Mouse (Mus musculus): Measurements from ENCODE around the gene Gm17402. TPM values are rescaled to one million over a fixed set of nuclear protein-coding genes. Genes with fewer than 3 reads are reported as not detected.

Gm17402 gene
- polyA plus RNA-seq, 1 experiment = not detected

GRCm38 (mm10) chr3:67344599-67344998 lies 30.4 kb downstream of the Gm17402 start:
- Histone ChIP-seq H3K27me3 (ENCODE audit: control insufficient read depth, insufficient read depth, low read length) (no peaks in the 10 kb centered on the region), H3K36me3 (ENCODE audit: control insufficient read depth, insufficient read depth, low read length) (no peaks in the 10 kb centered on the region), H3K4me1 (ENCODE audit: control insufficient read depth, insufficient read depth, low read length) (no peaks in the 10 kb centered on the region), H3K4me3 (ENCODE audit: control insufficient read depth, low read depth, low read length) (no peak overlapping the region), H3K27ac (ENCODE audit: control insufficient read depth, insufficient read depth, low read depth, low read length) (no peak overlapping the region)
- TF ChIP-seq CTCF (IDR thresholded peaks at IDR 0.05; ENCODE audit: control insufficient read depth, insufficient read depth, insufficient replicate concordance, low read depth, low read length) (no peak), POLR2A (IDR thresholded peaks at IDR 0.05; ENCODE audit: control insufficient read depth, low read depth, low read length) (no peak)

GRCm38 (mm10) chr3:67343004-67343662 lies 31.8 kb downstream of the Gm17402 start:
- TF ChIP-seq CTCF (IDR thresholded peaks at IDR 0.05; ENCODE audit: control insufficient read depth, insufficient read depth, insufficient replicate concordance, low read depth, low read length) (no peak), POLR2A (IDR thresholded peaks at IDR 0.05; ENCODE audit: control insufficient read depth, low read depth, low read length) (no peak)

GRCm38 (mm10) chr3:67340921-67341320 lies 34.0 kb downstream of the Gm17402 start:
- TF ChIP-seq CTCF (IDR thresholded peaks at IDR 0.05; ENCODE audit: control insufficient read depth, insufficient read depth, insufficient replicate concordance, low read depth, low read length) (no peak), POLR2A (IDR thresholded peaks at IDR 0.05; ENCODE audit: control insufficient read depth, low read depth, low read length) (no peak)
- Histone ChIP-seq H3K36me3 (ENCODE audit: control insufficient read depth, insufficient read depth, low read length) (no peaks in the 10 kb centered on the region), H3K27me3 (ENCODE audit: control insufficient read depth, insufficient read depth, low read length) (no peaks in the 10 kb centered on the region), H3K4me1 (ENCODE audit: control insufficient read depth, insufficient read depth, low read length) (no peaks in the 10 kb centered on the region), H3K4me3 (ENCODE audit: control insufficient read depth, low read depth, low read length) (no peak overlapping the region), H3K27ac (ENCODE audit: control insufficient read depth, insufficient read depth, low read depth, low read length) (no peak overlapping the region)

More at GRCm38 (mm10) chr3:67343004-67343662, 31.8 kb downstream of the Gm17402 start:
- Histone ChIP-seq H3K4me3 (ENCODE audit: control insufficient read depth, low read depth, low read length) (no peak overlapping the region), H3K27me3 (ENCODE audit: control insufficient read depth, insufficient read depth, low read length) (no peaks in the 10 kb centered on the region), H3K36me3 (ENCODE audit: control insufficient read depth, insufficient read depth, low read length) (no peaks in the 10 kb centered on the region), H3K27ac (ENCODE audit: control insufficient read depth, insufficient read depth, low read depth, low read length) (no peak overlapping the region), H3K4me1 (ENCODE audit: control insufficient read depth, insufficient read depth, low read length) (no peaks in the 10 kb centered on the region)

- TF ChIP-seq CTCF (IDR thresholded peaks at IDR 0.05; ENCODE audit: control insufficient read depth, insufficient read depth, insufficient replicate concordance, low read depth, low read length) (no peak), POLR2A (IDR thresholded peaks at IDR 0.05; ENCODE audit: control insufficient read depth, low read depth, low read length) (no peak)
- H3K27ac ChIP-seq (ENCODE audit: control insufficient read depth, insufficient read depth, low read depth, low read length) = no peak overlapping the region
- no peaks in the 10 kb centered on the region for H3K4me1 ChIP-seq (ENCODE audit: control insufficient read depth, insufficient read depth, low read length)
- H3K27me3 ChIP-seq (ENCODE audit: control insufficient read depth, insufficient read depth, low read length) = no peaks in the 10 kb centered on the region
- no peak overlapping the region for H3K4me3 ChIP-seq (ENCODE audit: control insufficient read depth, low read depth, low read length)
- no peaks in the 10 kb centered on the region for H3K36me3 ChIP-seq (ENCODE audit: control insufficient read depth, insufficient read depth, low read length)
These were observed 35.4 kb downstream of the Gm17402 start for GRCm38 (mm10) chr3:67339558-67339957.

DNA sequence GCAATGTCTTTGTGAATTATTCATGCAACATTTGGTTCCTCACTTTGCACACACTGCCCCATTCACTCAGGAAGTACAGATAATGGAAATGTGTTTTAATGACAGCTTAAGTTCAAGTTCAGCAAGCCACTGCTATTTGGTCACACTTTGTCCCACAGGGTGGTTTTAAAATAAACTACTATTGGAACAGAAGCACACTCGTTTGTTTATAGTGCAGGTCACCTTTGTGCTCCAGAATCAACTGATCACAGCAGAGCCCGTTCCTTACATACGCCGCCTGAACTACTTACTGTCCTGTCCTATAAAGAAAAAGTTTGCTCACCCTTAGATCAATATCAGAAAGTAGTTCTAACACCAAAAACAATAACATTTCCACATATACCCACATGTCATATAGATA lies 52.5 kb downstream of the Gm17402 start:
- Histone ChIP-seq H3K36me3 (ENCODE audit: control insufficient read depth, insufficient read depth, low read length) (no peaks in the 10 kb centered on the region), H3K4me1 (ENCODE audit: control insufficient read depth, insufficient read depth, low read length) (no peaks in the 10 kb centered on the region), H3K27ac (ENCODE audit: control insufficient read depth, insufficient read depth, low read depth, low read length) (no peak overlapping the region), H3K27me3 (ENCODE audit: control insufficient read depth, insufficient read depth, low read length) (no peaks in the 10 kb centered on the region), H3K4me3 (ENCODE audit: control insufficient read depth, low read depth, low read length) (no peak overlapping the region)
- TF ChIP-seq CTCF (IDR thresholded peaks at IDR 0.05; ENCODE audit: control insufficient read depth, insufficient read depth, insufficient replicate concordance, low read depth, low read length) (no peak), POLR2A (IDR thresholded peaks at IDR 0.05; ENCODE audit: control insufficient read depth, low read depth, low read length) (no peak)

Other genes with a start within 250 kb of the Gm17402 start
- 342 and 406 TPM in 2 replicates for gene Mlf1, start 1.1 kb downstream of the Gm17402 start, polyA plus RNA-seq (2012; rRNA removed)
- 10.3 and 10.6 TPM in 2 replicates for gene Gfm1, start 54.9 kb upstream of the Gm17402 start, polyA plus RNA-seq (2012; rRNA removed)
- 16.6 and 24.6 TPM in 2 replicates for gene Lxn, start 88.8 kb upstream of the Gm17402 start, polyA plus RNA-seq (2012; rRNA removed)
- 3.8 and 5.1 TPM in 2 replicates for gene Rarres1, start 140.4 kb upstream of the Gm17402 start, polyA plus RNA-seq (2012; rRNA removed)
- 6.5 and 7.8 TPM in 2 replicates for gene Mfsd1, start 207.6 kb upstream of the Gm17402 start, polyA plus RNA-seq (2012; rRNA removed)